Mouse (Mus musculus): Measurements from ENCODE around the gene Pih1d1. TPM values are rescaled to one million over a fixed set of nuclear protein-coding genes. Genes with fewer than 3 reads are reported as not detected.

Pih1d1 gene
- polyA plus RNA-seq, 1 experiment from 2014 or later: 108 TPM

DNA sequence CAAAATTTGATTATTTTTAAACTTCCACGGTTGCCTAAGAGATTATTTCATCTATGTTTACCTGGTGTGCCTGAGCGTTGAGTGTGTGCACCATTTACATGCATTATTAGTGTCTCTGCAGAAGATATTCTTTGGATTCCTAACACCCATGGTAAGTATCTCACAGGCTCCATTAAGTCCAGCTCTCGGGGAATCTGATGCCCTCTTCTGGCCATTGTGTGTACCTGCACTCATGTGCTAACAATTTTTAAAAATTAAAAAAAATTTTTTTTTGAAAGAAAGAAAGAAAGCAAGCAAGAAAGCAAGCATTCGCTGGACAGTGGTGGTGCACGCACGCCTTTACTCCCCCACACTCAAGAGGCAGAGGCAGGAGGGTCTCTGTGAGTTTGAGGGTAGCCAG is 54.2 kb downstream of the Pih1d1 start:
- Histone ChIP-seq H3K27me3 (ENCODE audit: control insufficient read depth, insufficient read depth, low read length) (peaks cover 17% of the 10 kb centered on the region), H3K9me3 (ENCODE audit: control insufficient read depth, low read length) (no peaks in the 10 kb centered on the region), H3K27ac (ENCODE audit: low read depth, low read length) (no peak overlapping the region), H3K4me2 (ENCODE audit: low read depth) (no peak overlapping the region), H3K4me3 (ENCODE audit: low read depth, low read length) (no peak overlapping the region), H3K36me3 (ENCODE audit: control insufficient read depth, insufficient read depth, low read length) (no peaks in the 10 kb centered on the region), H3K4me1 (ENCODE audit: control insufficient read depth, insufficient read depth, low read length) (no peaks in the 10 kb centered on the region), H3K9ac (ENCODE audit: low read length) (no peak overlapping the region)
- ATAC-seq (ENCODE audit: insufficient read depth, low FRiP score, low TSS enrichment): no peak
- DNase-seq (ENCODE audit: low spot score): no peak
- WGBS: 76% methylated on average over 6 of the region's 6 CpGs

MicroRNA genes within 50 kb of the gene (microRNA counts, 519-probe panel; counts per million panel counts)
- microRNA mmu-miR-150: 171 counts per million, percentile 57 among the panel's probes with 10 or more counts

Small RNAs within 50 kb of the gene (microRNA-seq; reads per million reads assigned to microRNA genes)
- 9.9 reads per million, percentile 22 among the genes with 10 or more reads in this experiment for gene Mir150
- 10.7 reads per million, percentile 23 among the genes with 10 or more reads in this experiment for gene Mir5121
- not detected for gene Mir7055

Other genes starting within 250 kb of the Pih1d1 start
- gene Ap2a1, start 224.8 kb upstream of the Pih1d1 start, polyA plus RNA-seq (2014; fragmentation: Nextera tagmentation; extraction: Ambion mirVana): 92.5 and 95.0 TPM in 2 replicates
- 0.27 TPM in 1 of 2 replicates, not detected in the other for gene Tsks, start 211.1 kb upstream of the Pih1d1 start, polyA plus RNA-seq (2014; fragmentation: Nextera tagmentation; extraction: Ambion mirVana)
- 22.0 and 25.2 TPM in 2 replicates for gene Cpt1c, start 179.5 kb upstream of the Pih1d1 start, polyA plus RNA-seq (2014; fragmentation: Nextera tagmentation; extraction: Ambion mirVana)
- 304 and 319 TPM in 2 replicates for gene Prmt1, start 167.7 kb upstream of the Pih1d1 start, polyA plus RNA-seq (2014; fragmentation: Nextera tagmentation; extraction: Ambion mirVana)
- gene Irf3, start 156.7 kb upstream of the Pih1d1 start, polyA plus RNA-seq (2014; fragmentation: Nextera tagmentation; extraction: Ambion mirVana): 67.1 and 72.3 TPM in 2 replicates
- 51.6 and 52.9 TPM in 2 replicates for gene Bcl2l12, start 155.6 kb upstream of the Pih1d1 start, polyA plus RNA-seq (2014; fragmentation: Nextera tagmentation; extraction: Ambion mirVana)
- 54.7 and 57.6 TPM in 2 replicates for gene Scaf1, start 137.9 kb upstream of the Pih1d1 start, polyA plus RNA-seq (2014; fragmentation: Nextera tagmentation; extraction: Ambion mirVana)
- 17.7 and 20.0 TPM in 2 replicates for gene Rras, start 136.3 kb upstream of the Pih1d1 start, polyA plus RNA-seq (2014; fragmentation: Nextera tagmentation; extraction: Ambion mirVana)
- 12.9 and 13.2 TPM in 2 replicates for gene Prr12, start 101.4 kb upstream of the Pih1d1 start, polyA plus RNA-seq (2014; fragmentation: Nextera tagmentation; extraction: Ambion mirVana)
- gene Nosip, start 91.9 kb upstream of the Pih1d1 start, polyA plus RNA-seq (2014; fragmentation: Nextera tagmentation; extraction: Ambion mirVana): 59.3 and 65.1 TPM in 2 replicates
- gene Prrg2, start 91.6 kb upstream of the Pih1d1 start, polyA plus RNA-seq (2014; fragmentation: Nextera tagmentation; extraction: Ambion mirVana): 14.8 and 16.2 TPM in 2 replicates
- 142 and 151 TPM in 2 replicates for gene Rcn3, start 62.1 kb upstream of the Pih1d1 start, polyA plus RNA-seq (2014; fragmentation: Nextera tagmentation; extraction: Ambion mirVana)
- gene Fcgrt, start 50.5 kb upstream of the Pih1d1 start, polyA plus RNA-seq (2014; fragmentation: Nextera tagmentation; extraction: Ambion mirVana): 11.3 and 12.8 TPM in 2 replicates
- gene Rps11, start 29.9 kb upstream of the Pih1d1 start, polyA plus RNA-seq (2014; fragmentation: Nextera tagmentation; extraction: Ambion mirVana): 1,454 and 1,462 TPM in 2 replicates
- 1,071 and 1,190 TPM in 2 replicates for gene Rpl13a, start 25.5 kb upstream of the Pih1d1 start, polyA plus RNA-seq (2014; fragmentation: Nextera tagmentation; extraction: Ambion mirVana)
- gene Gm45713, start 18.1 kb upstream of the Pih1d1 start, polyA plus RNA-seq (2014; fragmentation: Nextera tagmentation; extraction: Ambion mirVana): 0.21 and 0.30 TPM in 2 replicates
- 0.76 and 0.85 TPM in 2 replicates for gene Flt3l, start 17.9 kb upstream of the Pih1d1 start, polyA plus RNA-seq (2014; fragmentation: Nextera tagmentation; extraction: Ambion mirVana)
- gene Aldh16a1, start 281 bp downstream of the Pih1d1 start, polyA plus RNA-seq (2014; fragmentation: Nextera tagmentation; extraction: Ambion mirVana): 34.2 and 37.6 TPM in 2 replicates
- 2.3 and 3.6 TPM in 2 replicates for gene Slc17a7, start 9.6 kb downstream of the Pih1d1 start, polyA plus RNA-seq (2014; fragmentation: Nextera tagmentation; extraction: Ambion mirVana)
- gene Gfy, start 25.3 kb downstream of the Pih1d1 start, polyA plus RNA-seq (2014; fragmentation: Nextera tagmentation; extraction: Ambion mirVana): not detected in 2 replicates
- not detected in 2 replicates for gene Pth2, start 26.7 kb downstream of the Pih1d1 start, polyA plus RNA-seq (2014; fragmentation: Nextera tagmentation; extraction: Ambion mirVana)
- gene Ccdc155, start 50.6 kb downstream of the Pih1d1 start, polyA plus RNA-seq (2014; fragmentation: Nextera tagmentation; extraction: Ambion mirVana): 0.27 and 0.47 TPM in 2 replicates
- gene Dkkl1, start 57.8 kb downstream of the Pih1d1 start, polyA plus RNA-seq (2014; fragmentation: Nextera tagmentation; extraction: Ambion mirVana): 3.1 and 5.2 TPM in 2 replicates
- gene Tead2, start 61.5 kb downstream of the Pih1d1 start, polyA plus RNA-seq (2014; fragmentation: Nextera tagmentation; extraction: Ambion mirVana): 247 and 252 TPM in 2 replicates
- gene Cd37, start 84.8 kb downstream of the Pih1d1 start, polyA plus RNA-seq (2014; fragmentation: Nextera tagmentation; extraction: Ambion mirVana): 0.74 and 0.76 TPM in 2 replicates
- gene Slc6a16, start 86.8 kb downstream of the Pih1d1 start, polyA plus RNA-seq (2014; fragmentation: Nextera tagmentation; extraction: Ambion mirVana): 0.11 TPM in 1 of 2 replicates, not detected in the other
- gene Slc6a21, start 123.2 kb downstream of the Pih1d1 start, polyA plus RNA-seq (2014; fragmentation: Nextera tagmentation; extraction: Ambion mirVana): not detected in 2 replicates
- 6.5 and 8.6 TPM in 2 replicates for gene Trpm4, start 179.5 kb downstream of the Pih1d1 start, polyA plus RNA-seq (2014; fragmentation: Nextera tagmentation; extraction: Ambion mirVana)
- 0.87 and 1.1 TPM in 2 replicates for gene Hrc, start 181.0 kb downstream of the Pih1d1 start, polyA plus RNA-seq (2014; fragmentation: Nextera tagmentation; extraction: Ambion mirVana)
- gene Ppfia3, start 212.7 kb downstream of the Pih1d1 start, polyA plus RNA-seq (2014; fragmentation: Nextera tagmentation; extraction: Ambion mirVana): 11.9 and 12.1 TPM in 2 replicates
- gene Lin7b, start 216.3 kb downstream of the Pih1d1 start, polyA plus RNA-seq (2014; fragmentation: Nextera tagmentation; extraction: Ambion mirVana): 1.6 and 3.4 TPM in 2 replicates
- gene Snrnp70, start 241.4 kb downstream of the Pih1d1 start, polyA plus RNA-seq (2014; fragmentation: Nextera tagmentation; extraction: Ambion mirVana): 66.4 and 74.1 TPM in 2 replicates

Data from neural tube, embryonic 11.5 days (tissue).